Mouse (Mus musculus) testis, adult 2 months (tissue): ENCODE data around the gene Sdk2. TPM values are rescaled to one million over a fixed set of nuclear protein-coding genes. Genes with fewer than 3 reads are reported as not detected.
A peak's percentile ranks its signal among the peaks of the same experiment; 100 is the strongest.

ENCODE experiments used
- H3K27ac ChIP-seq: fragments of 200-500 bp; 2 replicates; pipeline ENCODE4 v1.5.1; 2012; ENCODE audit warnings: low read depth, low read length; ENCODE audit not compliant: control insufficient read depth, insufficient read depth
- H3K27me3 ChIP-seq: fragments of 200-500 bp; 2 replicates; pipeline ENCODE4 v1.6.1; 2012; ENCODE audit warnings: mild to moderate bottlenecking, low read length, moderate library complexity; ENCODE audit not compliant: control insufficient read depth, insufficient read depth
- H3K36me3 ChIP-seq: fragments of 200-500 bp; 2 replicates; pipeline ENCODE4 v1.6.1; 2012; ENCODE audit warnings: mild to moderate bottlenecking, low read length; ENCODE audit not compliant: control insufficient read depth, insufficient read depth
- H3K4me1 ChIP-seq: fragments of 200-500 bp; 2 replicates; pipeline ENCODE4 v1.6.1; 2012; ENCODE audit warnings: low read length; ENCODE audit not compliant: control insufficient read depth, insufficient read depth
- H3K4me3 ChIP-seq: fragments of 200-500 bp; 2 replicates; pipeline ENCODE4 v1.5.1; 2012; ENCODE audit warnings: low read depth, mild to moderate bottlenecking, low read length, moderate library complexity, mixed read lengths; ENCODE audit not compliant: control insufficient read depth
- CTCF ChIP-seq: fragments of 200-500 bp; IDR thresholded peaks from 2 replicates; pipeline ENCODE4 v1.5.1; 2012; ENCODE audit warnings: low read depth, mild to moderate bottlenecking, inconsistent platforms, low read length, moderate library complexity; ENCODE audit not compliant: control insufficient read depth, insufficient read depth, insufficient replicate concordance
- POLR2A ChIP-seq: fragments of 200-500 bp; IDR thresholded peaks from 2 replicates; pipeline ENCODE4 v1.6.1; 2012; ENCODE audit warnings: low read depth, mild to moderate bottlenecking, inconsistent platforms, low read length, moderate library complexity; ENCODE audit not compliant: control insufficient read depth
- polyA plus RNA-seq: library from polyadenylated mRNA; depleted of rRNA; stranded (reverse); fragments of >200 nt; gene quantifications from 2 replicates; pipeline ENCODE4 v1.2.3, GENCODE M21; 2012

The Sdk2 gene
- polyA plus RNA-seq, 1 experiment, result 7.8 TPM

DNA sequence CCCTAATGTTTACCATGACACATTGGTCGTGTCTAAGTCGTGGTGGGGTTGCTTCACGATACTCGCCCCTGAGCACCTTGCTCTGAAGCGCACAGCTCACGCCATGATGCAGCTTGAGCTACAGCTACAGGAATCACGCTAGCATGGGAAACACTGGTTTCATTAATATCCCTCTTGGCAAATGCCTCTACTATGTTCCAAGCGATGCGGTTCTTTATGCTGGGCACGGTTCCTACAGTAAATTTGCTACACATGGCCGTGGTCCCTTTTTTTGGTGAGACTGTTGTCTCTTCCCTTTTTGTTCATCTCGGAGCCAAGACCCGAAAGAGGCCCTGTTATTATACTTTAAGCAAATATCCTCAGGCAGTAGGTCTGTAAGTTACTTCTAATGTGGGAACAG, 295.7 kb downstream of the Sdk2 start:
- H3K4me3 ChIP-seq, result no peak overlapping the region
- no peak for TF ChIP-seq POLR2A
- no peaks in the 10 kb centered on the region for H3K4me1 ChIP-seq
- no peak overlapping the region for H3K27ac ChIP-seq
- no peaks in the 10 kb centered on the region for H3K27me3 ChIP-seq
- H3K36me3 ChIP-seq, result no peaks in the 10 kb centered on the region

DNA sequence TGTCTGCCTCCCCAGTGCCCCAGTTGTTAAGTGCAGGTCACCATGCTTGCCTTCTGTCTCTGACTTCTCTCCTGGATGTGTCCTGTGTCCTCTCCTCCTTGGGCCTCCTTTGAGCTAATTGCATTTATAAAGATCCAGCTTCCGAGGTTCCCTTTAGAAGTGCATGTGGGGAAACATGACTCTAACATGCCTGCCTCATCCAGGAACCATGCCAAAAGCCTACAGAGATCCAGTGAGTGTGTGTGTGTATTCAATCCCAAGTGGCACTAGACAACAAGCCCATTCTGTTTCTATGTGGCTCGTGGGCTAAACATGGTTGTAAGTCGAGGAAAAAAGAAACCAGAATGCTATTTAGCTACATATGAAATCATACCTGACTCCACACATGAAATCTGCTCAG, 298.5 kb downstream of the Sdk2 start:
- Histone ChIP-seq H3K36me3 (no peaks in the 10 kb centered on the region), H3K27ac (no peak overlapping the region)
- TF ChIP-seq POLR2A (no peak), CTCF (no peak)

GRCm38 (mm10) chr11:113767285-113767684, 299.6 kb downstream of the Sdk2 start:
- H3K36me3 ChIP-seq, result no peaks in the 10 kb centered on the region
- no peak for TF ChIP-seq POLR2A
- no peak for TF ChIP-seq CTCF

More for the DNA sequence above, 298.5 kb downstream of the Sdk2 start:
- H3K4me3 ChIP-seq, result no peak overlapping the region
- peaks cover 2% of the 10 kb centered on the region; the same call in 1 of the 2 replicates for H3K4me1 ChIP-seq
- no peaks in the 10 kb centered on the region for H3K27me3 ChIP-seq

DNA sequence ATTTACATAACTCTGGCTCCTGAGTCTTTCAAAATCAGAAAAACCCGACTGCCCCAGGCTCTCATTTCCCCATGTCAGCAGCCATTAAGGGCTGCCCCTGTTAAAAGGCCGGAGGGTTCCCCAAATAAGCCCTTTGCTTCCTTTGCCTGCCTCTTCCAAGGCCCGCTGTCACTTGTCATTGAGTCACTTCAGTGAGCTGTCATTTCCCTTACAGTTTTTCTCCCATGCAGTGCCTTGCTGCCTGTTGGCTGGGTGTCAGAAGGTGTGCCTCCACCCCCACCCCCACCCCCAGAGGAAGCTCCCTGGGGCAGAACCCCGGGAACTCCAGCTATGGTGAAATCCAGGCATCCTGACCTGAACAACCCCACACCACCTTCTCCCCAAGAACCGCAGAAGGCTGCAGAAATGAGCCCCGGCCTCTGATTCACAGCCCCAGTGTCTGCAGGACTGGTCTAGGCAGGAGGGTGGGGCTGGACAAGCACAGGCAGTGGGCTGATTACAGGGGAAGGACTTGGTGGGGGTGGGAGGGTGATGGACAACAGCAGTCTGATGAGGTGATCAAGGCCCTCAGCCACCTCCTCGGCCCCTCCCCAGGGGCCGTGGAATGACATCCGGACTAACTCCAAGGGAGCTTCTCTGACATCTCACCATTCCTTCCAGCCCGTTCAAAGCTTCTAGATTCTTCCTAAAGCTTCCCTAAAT, 300.4 kb downstream of the Sdk2 start:
- no peaks in the 10 kb centered on the region for H3K36me3 ChIP-seq
- H3K4me1 ChIP-seq, result peaks cover 4% of the 10 kb centered on the region; the same call in 1 of the 2 replicates
- no peak overlapping the region for H3K4me3 ChIP-seq
- TF ChIP-seq POLR2A (no peak), CTCF (no peak)
- H3K27ac ChIP-seq, result no peak overlapping the region
- H3K27me3 ChIP-seq, result no peaks in the 10 kb centered on the region

More at GRCm38 (mm10) chr11:113767285-113767684, 299.6 kb downstream of the Sdk2 start:
- Histone ChIP-seq H3K4me3 (no peak overlapping the region), H3K27ac (no peak overlapping the region; the same call in 1 of the 2 replicates), H3K27me3 (no peaks in the 10 kb centered on the region), H3K4me1 (peaks cover 4% of the 10 kb centered on the region; the same call in 1 of the 2 replicates)

DNA sequence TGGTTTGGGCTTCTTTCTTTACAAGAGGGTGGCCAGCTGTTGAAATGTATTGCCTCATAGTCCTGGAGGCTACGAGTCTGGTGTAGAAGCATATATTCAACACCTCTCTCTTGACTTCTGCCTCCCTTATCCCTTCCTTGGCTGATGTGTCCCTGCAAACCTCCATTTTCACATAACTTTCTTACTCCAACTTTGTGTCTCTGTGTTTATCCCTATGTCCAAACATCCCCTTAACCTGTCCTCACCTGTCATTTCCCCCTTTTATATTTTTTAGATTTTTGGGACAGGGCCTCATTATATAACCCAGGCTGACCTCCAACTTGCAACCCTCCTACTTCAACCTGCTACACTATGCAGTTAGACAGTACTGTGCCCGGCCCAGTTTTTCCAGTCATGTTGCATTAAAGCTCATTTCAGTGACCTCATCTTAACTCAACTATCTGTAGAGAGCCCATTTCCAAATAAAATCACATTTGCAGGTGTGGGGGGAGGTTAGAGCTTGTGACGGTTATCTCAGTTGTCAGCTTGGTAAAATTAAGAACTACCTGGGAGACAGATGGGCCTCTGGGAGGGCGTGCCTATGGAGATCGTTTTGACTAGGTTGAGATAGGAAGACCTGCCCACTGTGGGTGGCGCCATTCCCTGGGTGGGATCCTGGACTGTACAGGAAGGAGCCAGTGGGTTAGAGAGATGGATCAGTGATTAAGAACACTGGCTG, 302.6 kb downstream of the Sdk2 start:
- Histone ChIP-seq H3K36me3 (no peaks in the 10 kb centered on the region), H3K4me3 (0 out of 2 replicates have a peak overlapping the region, but pooled peaks have one; percentile 0), H3K4me1 (peaks cover 6% of the 10 kb centered on the region), H3K27ac (no peak overlapping the region), H3K27me3 (no peaks in the 10 kb centered on the region)
- TF ChIP-seq POLR2A (no peak), CTCF (no peak)

- Histone ChIP-seq H3K27me3 (no peaks in the 10 kb centered on the region), H3K27ac (no peak overlapping the region), H3K4me1 (peaks cover 6% of the 10 kb centered on the region), H3K36me3 (no peaks in the 10 kb centered on the region), H3K4me3 (no peak overlapping the region)
- no peak for TF ChIP-seq POLR2A
- no peak for TF ChIP-seq CTCF
Measured at GRCm38 (mm10) chr11:113763449-113763848, 303.4 kb downstream of the Sdk2 start.

GRCm38 (mm10) chr11:113762136-113762797, 304.6 kb downstream of the Sdk2 start:
- Histone ChIP-seq H3K36me3 (no peaks in the 10 kb centered on the region), H3K4me1 (peaks cover 6% of the 10 kb centered on the region), H3K27me3 (no peaks in the 10 kb centered on the region), H3K27ac (no peak overlapping the region), H3K4me3 (no peak overlapping the region)
- TF ChIP-seq CTCF, result no peak
- no peak for TF ChIP-seq POLR2A
